Mouse (Mus musculus): ENCODE data around the gene Rnase12. TPM values are rescaled to one million over a fixed set of nuclear protein-coding genes. Genes with fewer than 3 reads are reported as not detected.

Gene Rnase12
- polyA plus RNA-seq, 1 experiment from 2014 or later, result not detected

DNA sequence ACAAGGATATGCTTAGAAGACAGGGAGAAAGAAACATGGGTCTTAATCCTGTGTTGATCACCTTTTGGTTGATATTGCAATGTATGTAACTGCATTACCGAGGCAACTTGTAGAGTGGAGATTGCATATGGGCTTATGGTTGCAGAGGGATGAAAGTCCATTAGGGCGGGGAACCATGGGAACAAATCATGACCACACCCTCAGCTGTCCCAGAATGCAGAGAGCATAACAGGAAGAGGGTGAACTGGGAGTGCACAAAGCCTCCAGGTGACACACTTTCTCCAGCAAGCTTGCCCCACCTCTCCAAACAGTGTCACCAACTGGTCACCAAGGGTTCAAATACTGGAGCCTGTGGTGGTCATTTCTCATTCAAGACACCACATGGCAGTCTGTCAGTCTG lies 23.6 kb upstream of the Rnase12 start:
- Histone ChIP-seq H3K9ac (no peak overlapping the region), H3K27me3 (replicated peaks) (peaks cover 17% of the 10 kb centered on the region), H3K36me3 (replicated peaks) (no peaks in the 10 kb centered on the region), H3K9me3 (no peaks in the 10 kb centered on the region), H3K4me2 (no peak overlapping the region), H3K4me1 (peaks cover 14% of the 10 kb centered on the region), H3K27ac (no peak overlapping the region), H3K4me3 (no peak overlapping the region)
- 91% methylated on average over 2 of the region's 2 CpGs for WGBS
- no peak for ATAC-seq (replicated peaks)

DNA sequence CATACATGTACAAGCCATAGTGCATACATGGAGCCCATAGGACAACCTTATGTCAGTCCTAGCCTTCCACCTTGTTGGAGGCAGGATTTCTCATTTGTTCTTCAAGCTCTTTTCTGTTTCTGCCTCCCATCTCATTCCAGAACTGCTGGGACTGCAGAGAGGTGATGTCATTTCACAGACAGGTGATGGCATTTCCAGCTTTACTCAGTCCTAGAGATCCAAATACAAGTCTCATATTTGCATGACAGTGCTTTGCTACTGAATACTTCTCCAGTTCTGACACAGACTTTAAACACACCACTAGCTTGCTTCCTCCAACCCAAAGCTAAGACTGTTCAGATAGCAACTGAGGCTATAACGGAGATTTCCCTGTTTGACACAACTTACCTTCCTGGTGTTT lies 21.7 kb upstream of the Rnase12 start:
- Histone ChIP-seq H3K27me3 (replicated peaks) (peaks cover 10% of the 10 kb centered on the region), H3K4me3 (no peak overlapping the region), H3K9me3 (no peaks in the 10 kb centered on the region), H3K4me1 (peaks cover 14% of the 10 kb centered on the region), H3K27ac (no peak overlapping the region), H3K36me3 (replicated peaks) (no peaks in the 10 kb centered on the region), H3K9ac (no peak overlapping the region), H3K4me2 (no peak overlapping the region)
- 90% methylated on average over 1 of the region's 1 CpGs for WGBS
- no peak for ATAC-seq (replicated peaks)

DNA sequence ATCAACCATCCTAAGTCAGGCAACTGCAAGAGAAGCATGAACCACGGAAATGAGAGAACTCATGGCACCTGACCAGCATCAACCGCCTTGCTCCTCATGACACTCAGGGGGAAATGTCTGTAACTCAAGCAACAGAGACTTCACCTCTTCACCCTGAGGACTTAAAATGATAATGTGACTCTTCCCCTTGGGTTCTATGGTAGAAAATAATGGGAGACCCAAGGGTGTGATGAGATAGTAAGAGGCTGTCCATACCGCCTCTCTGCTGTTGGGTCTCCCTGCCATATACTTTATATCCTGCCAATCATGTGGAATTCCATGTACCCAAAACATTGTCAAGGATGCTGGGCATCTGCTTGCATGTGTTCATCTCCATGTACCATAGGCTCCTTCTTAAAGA lies 16.9 kb upstream of the Rnase12 start, which contains the start of gene Olfr750:
TSS of gene Olfr750 (minus strand) at position 101 of the 400 bp plus-strand sequence.
- WGBS, result 91% methylated on average over 3 of the region's 3 CpGs
- ATAC-seq (replicated peaks), result no peak

DNA sequence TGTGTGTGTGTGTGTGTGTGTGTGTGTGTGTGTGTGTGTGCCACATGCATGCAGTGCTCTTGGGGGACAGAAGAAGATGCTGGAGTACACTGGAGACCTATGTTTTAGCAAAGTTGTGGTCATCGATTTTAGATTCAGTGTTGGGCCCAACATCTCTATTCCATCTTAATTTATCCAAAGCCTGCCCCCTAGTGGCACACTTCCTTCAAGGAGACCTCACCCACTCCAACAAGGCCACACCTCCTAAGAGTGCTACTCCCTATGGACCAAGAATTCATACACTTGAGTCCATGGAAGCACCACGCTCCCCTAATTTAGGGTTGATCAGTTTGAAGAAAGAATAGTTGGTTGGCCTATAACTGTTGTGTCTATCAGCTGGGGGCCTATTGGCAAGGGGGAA lies 12.2 kb upstream of the Rnase12 start:
- Histone ChIP-seq H3K9ac (no peak overlapping the region), H3K9me3 (no peaks in the 10 kb centered on the region), H3K36me3 (replicated peaks) (no peaks in the 10 kb centered on the region), H3K27me3 (replicated peaks) (no peaks in the 10 kb centered on the region), H3K4me3 (no peak overlapping the region), H3K4me1 (peaks cover 10% of the 10 kb centered on the region; the same call in 1 of the 2 replicates), H3K4me2 (no peak overlapping the region), H3K27ac (no peak overlapping the region)
- WGBS, result 87% methylated on average over 2 of the region's 2 CpGs
- no peak for ATAC-seq (replicated peaks)

More for the DNA sequence above, 16.9 kb upstream of the Rnase12 start, which contains the start of gene Olfr750:
- Histone ChIP-seq H3K4me1 (no peaks in the 10 kb centered on the region), H3K27ac (no peak within 1 kb of the TSS), H3K4me2 (no peak within 1 kb of the TSS), H3K9me3 (no peaks in the 10 kb centered on the region), H3K9ac (no peak within 1 kb of the TSS), H3K4me3 (no peak within 1 kb of the TSS), H3K27me3 (replicated peaks) (no peaks in the 10 kb centered on the region), H3K36me3 (replicated peaks) (no peaks in the 10 kb centered on the region)

DNA sequence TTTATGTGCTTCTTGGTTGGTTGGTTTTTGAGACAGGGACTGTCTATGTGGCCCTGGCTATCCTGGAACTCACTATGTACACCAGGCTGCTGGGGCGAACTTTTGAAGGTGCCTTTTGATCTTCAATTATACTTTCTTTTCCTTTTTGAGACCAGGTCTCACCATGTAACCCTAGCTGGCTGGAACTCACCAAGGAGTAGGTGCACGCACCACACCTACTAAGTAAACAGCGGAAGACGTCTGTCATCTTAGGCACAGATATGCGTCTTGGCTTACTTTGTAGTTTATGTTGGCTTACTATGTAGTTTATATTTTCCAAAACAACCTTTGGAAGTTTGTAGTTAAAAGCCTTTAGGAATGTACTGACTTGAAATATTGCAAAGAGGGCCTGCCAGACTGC lies 11.5 kb upstream of the Rnase12 start:
- 92% methylated on average over 5 of the region's 5 CpGs for WGBS
- ATAC-seq (replicated peaks), result no peak

DNA sequence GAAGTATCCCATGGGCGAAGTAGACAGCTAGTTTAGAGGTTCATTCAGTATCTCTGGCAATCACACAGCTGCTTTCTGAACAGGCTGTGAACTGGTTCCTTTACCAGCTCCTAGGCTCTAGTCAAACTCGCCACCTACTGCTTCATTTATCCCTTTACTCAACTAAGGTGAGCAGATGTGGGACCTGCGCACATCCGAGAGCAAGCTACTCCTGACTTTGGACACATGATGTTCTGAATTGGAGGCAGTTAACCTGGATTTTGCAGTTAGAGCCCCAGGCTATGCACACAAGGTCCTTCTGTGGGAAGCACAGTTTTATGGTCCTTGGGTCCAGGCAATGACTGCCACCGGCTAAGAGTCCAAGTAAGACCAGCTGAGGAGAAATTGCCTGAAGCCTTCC lies 3.3 kb upstream of the Rnase12 start:
- 89% methylated on average over 5 of the region's 5 CpGs for WGBS
- H3K4me1 ChIP-seq, result peaks cover 9% of the 10 kb centered on the region; the same call in 1 of the 2 replicates
- H3K36me3 ChIP-seq (replicated peaks), result no peaks in the 10 kb centered on the region
- no peak overlapping the region for H3K9ac ChIP-seq
- no peaks in the 10 kb centered on the region for H3K27me3 ChIP-seq (replicated peaks)
- ATAC-seq (replicated peaks), result no peak
- no peak overlapping the region for H3K27ac ChIP-seq
- H3K4me2 ChIP-seq, result no peak overlapping the region
- no peaks in the 10 kb centered on the region for H3K9me3 ChIP-seq
- no peak overlapping the region for H3K4me3 ChIP-seq

More for the DNA sequence above, 11.5 kb upstream of the Rnase12 start:
- Histone ChIP-seq H3K36me3 (replicated peaks) (no peaks in the 10 kb centered on the region), H3K4me1 (peaks cover 10% of the 10 kb centered on the region; the same call in 1 of the 2 replicates), H3K27ac (no peak overlapping the region), H3K9me3 (no peaks in the 10 kb centered on the region), H3K9ac (no peak overlapping the region), H3K4me2 (no peak overlapping the region), H3K4me3 (no peak overlapping the region), H3K27me3 (replicated peaks) (no peaks in the 10 kb centered on the region)

DNA sequence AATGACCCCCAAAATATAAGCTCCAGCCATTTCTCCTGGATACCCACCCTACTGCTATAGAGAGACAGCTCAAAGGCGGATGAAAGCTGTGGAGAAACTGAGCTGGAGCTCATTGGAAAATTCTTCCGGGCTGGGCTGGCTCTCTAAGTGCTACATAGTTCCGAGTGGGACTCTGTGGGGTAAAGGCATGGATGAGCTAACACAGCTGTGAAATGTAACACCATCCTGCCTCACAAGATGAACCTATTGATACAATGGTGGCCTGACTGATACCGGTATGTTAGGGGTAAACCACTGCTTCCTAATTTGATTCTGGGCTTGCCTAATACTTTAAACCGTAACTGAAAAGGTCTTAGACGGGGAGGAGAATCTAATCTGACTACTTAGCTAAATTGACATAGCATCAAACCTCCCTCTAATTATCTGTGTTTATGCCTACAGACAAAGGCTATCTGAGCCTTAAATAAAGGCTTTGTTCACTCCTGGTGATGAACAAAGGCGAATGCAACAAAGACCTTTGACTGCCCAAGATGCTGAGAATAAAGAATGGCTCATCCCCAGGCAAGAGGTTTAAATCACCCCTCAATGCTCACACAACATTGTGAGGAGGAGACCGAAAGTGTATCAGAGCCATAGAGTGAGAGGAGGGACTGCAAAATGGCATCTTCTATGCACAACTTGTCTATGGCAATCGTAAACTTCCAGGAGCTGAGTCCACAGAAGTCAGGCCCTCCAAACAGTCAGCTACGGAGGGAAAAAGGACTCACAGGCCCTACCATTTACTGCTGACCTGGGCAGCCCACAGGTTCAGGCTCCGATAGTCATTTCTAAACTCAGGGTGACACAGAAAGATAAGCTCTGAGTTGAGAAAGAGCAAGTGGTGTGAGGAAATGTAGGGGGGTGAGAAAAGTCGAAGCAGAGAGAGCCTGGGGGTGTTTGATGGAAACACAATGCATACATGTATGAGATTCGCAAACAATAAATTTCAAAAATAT lies 2.9 kb downstream of the Rnase12 start:
- H3K9ac ChIP-seq, result no peak overlapping the region
- 19% methylated on average over 13 of the region's 13 CpGs for WGBS
- H3K27ac ChIP-seq, result no peak overlapping the region
- ATAC-seq (replicated peaks), result no peak
- no peaks in the 10 kb centered on the region for H3K9me3 ChIP-seq
- H3K4me2 ChIP-seq, result no peak overlapping the region
- H3K27me3 ChIP-seq (replicated peaks), result no peaks in the 10 kb centered on the region
- no peaks in the 10 kb centered on the region for H3K4me1 ChIP-seq
- H3K36me3 ChIP-seq (replicated peaks), result no peaks in the 10 kb centered on the region
- no peak overlapping the region for H3K4me3 ChIP-seq

DNA sequence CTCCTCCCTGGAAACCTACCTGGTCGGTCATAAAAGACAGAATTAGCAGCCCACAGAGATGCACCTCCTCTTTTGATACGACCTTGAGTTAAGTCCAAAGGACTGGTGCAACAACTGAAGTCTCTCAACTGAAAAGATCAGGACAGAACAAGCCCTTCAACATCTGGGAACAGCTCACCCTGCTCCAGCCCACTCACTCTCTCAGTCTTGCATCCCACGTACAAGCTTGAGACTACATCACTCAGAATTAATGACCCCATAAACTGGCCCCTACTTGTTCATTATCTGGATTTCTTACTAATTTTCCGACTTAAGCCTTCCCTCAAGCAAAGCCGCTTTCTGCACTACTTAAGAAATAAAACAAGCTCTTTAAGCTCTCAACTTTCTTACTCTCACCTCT lies 4.3 kb downstream of the Rnase12 start:
- H3K4me3 ChIP-seq, result no peak overlapping the region
- no peaks in the 10 kb centered on the region for H3K36me3 ChIP-seq (replicated peaks)
- 54% methylated on average over 5 of the region's 5 CpGs for WGBS
- H3K9ac ChIP-seq, result no peak overlapping the region
- H3K4me1 ChIP-seq, result no peaks in the 10 kb centered on the region
- no peak overlapping the region for H3K27ac ChIP-seq
- no peaks in the 10 kb centered on the region for H3K27me3 ChIP-seq (replicated peaks)
- no peak overlapping the region for H3K4me2 ChIP-seq
- H3K9me3 ChIP-seq, result no peaks in the 10 kb centered on the region
- no peak for ATAC-seq (replicated peaks)

DNA sequence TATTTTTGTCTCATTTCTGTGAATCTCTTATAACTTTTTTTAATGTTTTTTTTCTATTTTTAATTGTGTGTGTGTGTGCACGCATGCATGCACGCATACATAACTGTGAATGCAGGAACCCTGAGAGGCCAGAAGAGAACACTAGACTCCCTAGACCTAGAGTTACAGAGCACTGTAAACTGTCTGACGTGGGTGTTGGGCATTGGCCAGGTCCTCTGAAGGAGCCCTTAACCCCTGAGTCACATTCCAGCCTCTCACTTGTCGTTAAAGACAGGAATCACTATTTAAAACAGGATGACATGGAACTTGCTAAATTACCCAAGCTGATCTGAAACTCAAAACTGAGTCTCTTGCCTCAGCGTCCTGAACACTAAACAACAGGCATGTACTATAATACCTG lies 5.5 kb downstream of the Rnase12 start:
- H3K9ac ChIP-seq, result no peak overlapping the region
- no peaks in the 10 kb centered on the region for H3K9me3 ChIP-seq
- no peaks in the 10 kb centered on the region for H3K27me3 ChIP-seq (replicated peaks)
- ATAC-seq (replicated peaks), result no peak
- H3K4me2 ChIP-seq, result no peak overlapping the region
- H3K4me1 ChIP-seq, result no peaks in the 10 kb centered on the region
- no peak overlapping the region for H3K27ac ChIP-seq
- H3K36me3 ChIP-seq (replicated peaks), result no peaks in the 10 kb centered on the region
- no peak overlapping the region for H3K4me3 ChIP-seq
- 76% methylated on average over 5 of the region's 5 CpGs for whole genome bisulfite sequencing

DNA sequence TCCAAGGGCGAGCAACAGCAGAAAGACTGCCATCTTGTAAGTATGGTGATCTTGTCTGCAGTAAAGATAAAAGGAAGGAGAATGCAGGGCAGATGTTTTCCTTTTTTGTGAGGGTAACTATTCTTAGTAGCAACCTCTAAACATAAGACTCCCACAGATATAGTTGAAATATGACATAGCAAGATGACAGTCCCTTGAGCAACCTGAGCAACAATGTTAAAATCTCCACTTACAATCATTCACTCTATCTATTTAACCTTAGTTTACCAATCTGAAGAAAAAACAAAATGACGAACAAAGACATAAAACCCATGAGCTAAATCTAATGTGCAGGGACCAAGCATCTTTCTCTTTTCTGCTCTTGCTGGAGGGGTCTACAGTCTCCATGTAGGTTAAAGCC lies 7.4 kb downstream of the Rnase12 start, which contains the start of gene Rnase11:
TSS of gene Rnase11 (minus strand) at position 101 of the 400 bp plus-strand sequence.
- Histone ChIP-seq H3K27ac (no peak within 1 kb of the TSS), H3K4me3 (no peak within 1 kb of the TSS), H3K27me3 (replicated peaks) (no peaks in the 10 kb centered on the region), H3K9me3 (no peaks in the 10 kb centered on the region), H3K9ac (no peak within 1 kb of the TSS), H3K36me3 (replicated peaks) (no peaks in the 10 kb centered on the region), H3K4me2 (no peak within 1 kb of the TSS), H3K4me1 (no peaks in the 10 kb centered on the region)
- 93% methylated on average over 2 of the region's 2 CpGs for WGBS
- no peak for ATAC-seq (replicated peaks)

DNA sequence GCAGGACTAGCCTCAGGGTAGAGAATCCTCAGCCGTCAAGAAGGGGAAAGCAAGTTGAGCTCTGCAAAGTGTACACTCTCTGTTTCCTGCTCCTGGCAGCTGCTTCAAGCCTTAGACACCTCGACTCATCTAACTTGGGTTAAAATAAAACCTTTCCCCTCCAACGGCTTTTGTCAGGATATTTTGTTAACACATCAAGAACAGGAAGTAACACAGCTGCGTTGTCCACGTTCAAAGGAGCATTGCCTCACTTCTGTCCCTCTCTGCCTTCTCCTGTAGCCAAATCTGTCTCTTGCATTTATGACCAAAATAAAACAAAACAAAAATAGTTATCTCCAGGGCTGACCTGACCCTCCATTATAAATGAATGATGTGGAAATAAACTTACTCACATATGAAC lies 9.6 kb downstream of the Rnase12 start:
- Histone ChIP-seq H3K36me3 (replicated peaks) (no peaks in the 10 kb centered on the region), H3K4me2 (no peak overlapping the region), H3K4me1 (no peaks in the 10 kb centered on the region), H3K9me3 (no peaks in the 10 kb centered on the region), H3K9ac (no peak overlapping the region), H3K4me3 (no peak overlapping the region), H3K27ac (no peak overlapping the region), H3K27me3 (replicated peaks) (no peaks in the 10 kb centered on the region)
- ATAC-seq (replicated peaks), result no peak
- 70% methylated on average over 5 of the region's 5 CpGs for WGBS

DNA sequence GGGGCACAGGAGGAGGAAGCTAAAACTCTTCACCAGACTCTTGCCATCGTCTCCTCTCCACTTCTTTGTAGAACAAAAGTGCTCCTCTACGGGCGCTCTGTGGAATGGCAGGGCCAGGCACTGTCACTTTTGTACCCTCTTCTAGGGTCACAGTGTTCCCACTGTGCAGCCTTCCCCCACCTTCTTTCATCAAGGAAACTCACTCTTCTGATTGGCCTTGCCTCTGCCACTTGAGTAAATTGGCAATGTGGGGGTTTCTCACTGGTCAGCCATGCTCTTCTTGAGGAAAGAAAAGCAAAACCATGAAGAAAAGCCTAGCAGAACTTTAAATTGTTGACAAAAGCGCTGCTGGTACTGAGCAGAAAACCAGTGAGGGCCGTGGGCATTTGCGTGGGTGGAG lies 15.7 kb downstream of the Rnase12 start, which contains the start of gene Rnase9:
TSS of gene Rnase9 (minus strand) at position 101 of the 400 bp plus-strand sequence.
- Histone ChIP-seq H3K27ac (no peak within 1 kb of the TSS), H3K36me3 (replicated peaks) (no peaks in the 10 kb centered on the region), H3K4me3 (no peak within 1 kb of the TSS), H3K9me3 (no peaks in the 10 kb centered on the region), H3K4me1 (no peaks in the 10 kb centered on the region), H3K4me2 (no peak within 1 kb of the TSS), H3K27me3 (replicated peaks) (no peaks in the 10 kb centered on the region), H3K9ac (no peak within 1 kb of the TSS)
- 66% methylated on average over 6 of the region's 6 CpGs for WGBS
- no peak for ATAC-seq (replicated peaks)

Measured in midbrain, embryonic 15.5 days (tissue).